Mouse (Mus musculus) liver, postnatal 0 days (tissue): ENCODE measurements around the gene Cpxm2.

Source experiments
- CTCF ChIP-seq: sonication (generic); IDR thresholded peaks from 2 replicates; pipeline ENCODE4 v1.5.1; 2016; ENCODE audit warnings: antibody characterized with exemption, low read depth
- EP300 ChIP-seq: IDR thresholded peaks from 2 replicates; pipeline ENCODE4 v1.6.1; 2016; ENCODE audit warnings: antibody characterized with exemption, low read depth, mild to moderate bottlenecking

DNA sequence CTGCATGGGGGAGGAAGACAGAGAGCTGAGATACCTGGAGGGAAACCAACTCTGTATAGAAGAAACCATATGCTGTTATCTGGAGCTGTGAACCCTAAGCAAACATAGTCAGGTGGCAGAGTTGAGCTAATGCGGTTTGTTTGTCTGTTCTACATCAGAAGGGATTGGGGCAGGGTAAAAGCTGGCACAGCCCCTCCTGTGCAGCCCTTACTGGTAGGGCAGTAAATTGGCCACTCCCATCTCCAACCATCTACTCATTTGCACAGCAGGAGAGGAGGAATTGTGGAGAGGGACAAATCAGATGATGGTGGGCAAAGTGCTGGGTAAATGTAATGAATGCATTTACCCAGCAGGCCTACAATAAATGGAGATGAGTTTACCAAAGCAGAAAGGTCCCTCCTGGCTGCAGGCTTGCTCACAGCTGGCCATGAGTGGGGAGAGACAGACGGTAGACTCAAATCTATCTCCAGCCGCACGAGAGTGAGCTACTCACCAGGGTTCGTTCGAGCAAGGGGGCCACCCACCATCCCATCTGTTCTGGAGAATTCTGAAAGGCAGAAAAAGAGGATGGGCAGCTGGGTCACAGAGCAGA, 122.5 kb downstream of the Cpxm2 start:
- TF ChIP-seq EP300 (no peak), CTCF (no peak)
